Mouse (Mus musculus) G1E (cell line): ENCODE data around the gene Nanos3. TPM values are rescaled to one million over a fixed set of nuclear protein-coding genes. Genes with fewer than 3 reads are reported as not detected.

Experiments used
- ATAC-seq: 2 replicates; pipeline ENCODE4 v1.8.0; 2016; ENCODE audit warnings: mild to moderate bottlenecking; ENCODE audit not compliant: insufficient number of reproducible peaks, poor library complexity, low FRiP score, severe bottlenecking; ENCODE audit errors: extremely low read depth
- DNase-seq: peaks from one replicate; pipeline ENCODE4 v3.0.0; 2012; ENCODE audit warnings: low spot score
- H3K27me3 ChIP-seq: 2 replicates; pipeline ENCODE4 v1.6.1; 2012; ENCODE audit warnings: mild to moderate bottlenecking, low read length, inconsistent platforms; ENCODE audit not compliant: insufficient read depth
- H3K36me3 ChIP-seq: replicated peaks from 2 replicates; pipeline ENCODE3; 2012; ENCODE audit warnings: mild to moderate bottlenecking, inconsistent platforms
- H3K4me1 ChIP-seq: 2 replicates; pipeline ENCODE4 v1.6.1; 2012; ENCODE audit warnings: low read depth, low read length, inconsistent platforms, mixed read lengths; ENCODE audit not compliant: insufficient read depth
- H3K4me3 ChIP-seq: 2 replicates; pipeline ENCODE4 v1.5.1; 2012; ENCODE audit warnings: low read depth, mild to moderate bottlenecking, inconsistent platforms, low read length, moderate library complexity, mixed read lengths
- H3K9me3 ChIP-seq: replicated peaks from 2 replicates; pipeline ENCODE4 v1.6.1; 2012; ENCODE audit warnings: inconsistent platforms
- CTCF ChIP-seq: IDR thresholded peaks from 2 replicates; pipeline ENCODE4 v1.5.1; 2012; ENCODE audit warnings: low read depth, low read length, inconsistent platforms, mixed read lengths
- GATA1 ChIP-seq: IDR thresholded peaks from 2 replicates; pipeline ENCODE4 v1.6.1; 2012; ENCODE audit warnings: borderline replicate concordance, low read length, inconsistent platforms, mixed read lengths
- GATA2 ChIP-seq: IDR thresholded peaks from 2 replicates; pipeline ENCODE4 v1.6.1; 2012; ENCODE audit warnings: low read depth, low read length, inconsistent platforms, borderline replicate concordance
- POLR2AphosphoS5 ChIP-seq: IDR thresholded peaks from 2 replicates; pipeline ENCODE4 v1.6.1; 2012; ENCODE audit warnings: low read depth, low read length, inconsistent platforms; ENCODE audit not compliant: insufficient replicate concordance
- TAL1 ChIP-seq: conservative IDR thresholded peaks from 2 replicates; pipeline ENCODE4 v1.6.1; 2012; ENCODE audit warnings: low read depth, low read length, inconsistent platforms, mixed read lengths
- polyA plus RNA-seq: library from polyadenylated mRNA; stranded (reverse); fragments of >175 nt; gene quantifications from 2 replicates; pipeline ENCODE4 v1.2.3, GENCODE M21; 2012
- total RNA-seq, 2 experiments: library from RNA; stranded (forward) in 1 of 2; stranded (reverse) in 1 of 2; fragments of 200-1000 nt in 1 of 2; fragments of >200 nt in 1 of 2; fragmentation: Nextera tagmentation in 1 of 2; gene quantifications; 2 replicates each; pipeline ENCODE4 v1.2.3; 2014 to 2017

Nanos3 gene
- total and polyA plus RNA-seq, 3 experiments = not detected

GRCm38 (mm10) chr8:84176560-84176959 lies 8.5 kb downstream of the Nanos3 start:
- no peak for TF ChIP-seq POLR2AphosphoS5
- TF ChIP-seq TAL1 = no peak
- TF ChIP-seq CTCF = no peak
- no peak for TF ChIP-seq GATA1
- no peak for TF ChIP-seq GATA2
- ATAC-seq (no peak), DNase-seq (no peak)
- Histone ChIP-seq H3K36me3 (no peaks in the 10 kb centered on the region), H3K4me1 (peaks cover 10% of the 10 kb centered on the region), H3K4me3 (no peak overlapping the region), H3K27me3 (peaks cover 52% of the 10 kb centered on the region), H3K9me3 (no peaks in the 10 kb centered on the region)

- ATAC-seq (no peak), DNase-seq (no peak)
- H3K9me3 ChIP-seq = no peaks in the 10 kb centered on the region
- H3K36me3 ChIP-seq = no peaks in the 10 kb centered on the region
- no peak overlapping the region for H3K4me3 ChIP-seq
- peaks cover 43% of the 10 kb centered on the region for H3K27me3 ChIP-seq
- no peak for TF ChIP-seq GATA2
- TF ChIP-seq POLR2AphosphoS5 = no peak
- no peak for TF ChIP-seq CTCF
- no peak for TF ChIP-seq GATA1
- no peak for TF ChIP-seq TAL1
- no peaks in the 10 kb centered on the region for H3K4me1 ChIP-seq
These were observed 11.2 kb downstream of the Nanos3 start for GRCm38 (mm10) chr8:84173861-84174260.

GRCm38 (mm10) chr8:84170096-84170495 lies 14.9 kb downstream of the Nanos3 start:
- Histone ChIP-seq H3K4me1 (no peaks in the 10 kb centered on the region), H3K4me3 (no peak overlapping the region), H3K27me3 (peaks cover 43% of the 10 kb centered on the region), H3K36me3 (no peaks in the 10 kb centered on the region), H3K9me3 (no peaks in the 10 kb centered on the region)
- DNase-seq = no peak
- TF ChIP-seq TAL1 = no peak
- TF ChIP-seq CTCF = no peak
- no peak for TF ChIP-seq GATA2
- TF ChIP-seq GATA1 = no peak
- TF ChIP-seq POLR2AphosphoS5 = no peak
- ATAC-seq = no peak

GRCm38 (mm10) chr8:84167696-84168095 lies 17.3 kb downstream of the Nanos3 start:
- DNase-seq (no peak), ATAC-seq (no peak)
- no peaks in the 10 kb centered on the region for H3K9me3 ChIP-seq
- peaks cover 31% of the 10 kb centered on the region for H3K27me3 ChIP-seq
- no peaks in the 10 kb centered on the region for H3K36me3 ChIP-seq
- TF ChIP-seq CTCF = no peak
- TF ChIP-seq GATA2 = no peak
- TF ChIP-seq TAL1 = no peak
- TF ChIP-seq GATA1 = no peak
- no peak for TF ChIP-seq POLR2AphosphoS5
- H3K4me1 ChIP-seq = no peaks in the 10 kb centered on the region
- H3K4me3 ChIP-seq = no peak overlapping the region

- H3K27me3 ChIP-seq = peaks cover 38% of the 10 kb centered on the region
- H3K4me1 ChIP-seq = no peaks in the 10 kb centered on the region
- DNase-seq (no peak), ATAC-seq (no peak)
- no peak for TF ChIP-seq CTCF
- TF ChIP-seq POLR2AphosphoS5 = no peak
- no peak for TF ChIP-seq GATA1
- no peak for TF ChIP-seq GATA2
- TF ChIP-seq TAL1 = no peak
- no peaks in the 10 kb centered on the region for H3K9me3 ChIP-seq
- no peaks in the 10 kb centered on the region for H3K36me3 ChIP-seq
- no peak overlapping the region for H3K4me3 ChIP-seq
These were observed 27.4 kb downstream of the Nanos3 start for GRCm38 (mm10) chr8:84157620-84158019.

- Histone ChIP-seq H3K36me3 (peaks cover 19% of the 10 kb centered on the region), H3K9me3 (no peaks in the 10 kb centered on the region), H3K27me3 (peaks cover 10% of the 10 kb centered on the region), H3K4me3 (no peak overlapping the region), H3K4me1 (peaks cover 27% of the 10 kb centered on the region)
- TF ChIP-seq GATA1 (no peak), GATA2 (no peak), TAL1 (no peak), CTCF (no peak), POLR2AphosphoS5 (no peak)
- ATAC-seq = no peak
- no peak for DNase-seq
These were observed 35.8 kb downstream of the Nanos3 start for GRCm38 (mm10) chr8:84149181-84149580.
